ENCODE assay signal across 9 mouse cellular contexts in the genomic region with DNA sequence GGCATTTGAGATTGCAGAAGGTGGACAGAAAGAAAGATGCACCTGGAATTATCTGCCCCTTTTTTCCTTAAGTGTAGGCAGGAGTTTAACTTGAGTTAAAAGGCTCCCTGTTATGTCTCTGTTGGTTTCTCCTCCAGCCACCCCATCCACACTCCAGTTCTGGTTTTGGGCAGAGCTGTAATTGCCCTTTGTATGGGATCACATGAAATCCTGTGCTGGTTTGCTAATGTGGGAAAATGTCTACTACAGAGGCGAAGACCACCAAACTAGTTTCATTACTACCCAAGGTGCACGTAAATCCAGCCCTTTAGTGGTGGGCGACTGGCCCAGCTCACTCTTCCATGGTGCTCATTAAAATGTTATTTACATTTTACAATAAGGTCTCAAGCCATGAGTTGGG.
DNase-seq lines count a peak whose midpoint lies in the region.
"Had no signal": no experiment of that assay in that cellular context is flagged by ENCODE, and none has a peak within 500 bp of the region (broad histone marks: within the 10 kb centered on the region; RNA-seq: fewer than 3 reads in every experiment).

No protein-coding gene starts in this region.

- peak; percentile 59 for DNase-seq in adrenal gland, postnatal 14 days
- DNase-seq in adrenal gland, adult 8-10 months: no peak
- peak; percentile 32 for DNase-seq in MN1 (ENCODE audit: low spot score)
- DNase-seq in forelimb bud, embryonic 11.5 days (ENCODE audit: low read depth, low spot score): peak; percentile 76
- peak; percentile 65 for DNase-seq in kidney, adult 11 months
- DNase-seq in mesoderm, embryonic 11.5 days (ENCODE audit: low read depth, low spot score): peak; percentile 65
- no peak for DNase-seq in c-Kit-positive CD71-positive TER-119-positive erythroid progenitor cells, embryonic 14.5 days (ENCODE audit: low spot score)
- no peak for DNase-seq in liver
- DNase-seq: liver, embryonic 13.5 days had no signal

Comparison
In these comparisons a context has a peak if more than half of its experiments do, and no peak if none do; other contexts are left out.
1. DNase-seq: peak in adrenal gland, postnatal 14 days (single experiment), MN1 (single experiment), forelimb bud, embryonic 11.5 days (single experiment), kidney, adult 11 months (single experiment) and mesoderm, embryonic 11.5 days (single experiment); none in adrenal gland, adult 8-10 months (single experiment), c-Kit-positive CD71-positive TER-119-positive erythroid progenitor cells, embryonic 14.5 days (single experiment) and liver (single experiment).